Mouse (Mus musculus) heart, embryonic 10.5 days (tissue): ENCODE measurements around the gene Borcs8. TPM values are rescaled to one million over a fixed set of nuclear protein-coding genes. Genes with fewer than 3 reads are reported as not detected.

Experiments
- DNase-seq: peaks from one replicate; pipeline ENCODE4 v3.0.0-alpha.2; 2017; ENCODE audit warnings: low spot score
- H3K27ac ChIP-seq: fragments of 300-500 bp; sonication (generic); 2 replicates; pipeline ENCODE4 v1.5.1; 2016; ENCODE audit warnings: mild to moderate bottlenecking
- H3K27me3 ChIP-seq: fragments of 300-500 bp; sonication (generic); 2 replicates; pipeline ENCODE4 v1.6.1; 2016; ENCODE audit warnings: mild to moderate bottlenecking; ENCODE audit not compliant: poor library complexity, insufficient read depth, severe bottlenecking
- H3K36me3 ChIP-seq: fragments of 300-500 bp; sonication (generic); 2 replicates; pipeline ENCODE4 v1.6.1; 2016; ENCODE audit warnings: mild to moderate bottlenecking, moderate library complexity
- H3K4me1 ChIP-seq: fragments of 300-500 bp; sonication (generic); 2 replicates; pipeline ENCODE4 v1.6.1; 2016; ENCODE audit warnings: mild to moderate bottlenecking
- H3K4me3 ChIP-seq: fragments of 300-500 bp; sonication (generic); 2 replicates; pipeline ENCODE4 v1.5.1; 2016; ENCODE audit warnings: mild to moderate bottlenecking, moderate library complexity
- H3K9me3 ChIP-seq: fragments of 300-500 bp; sonication (generic); 2 replicates; pipeline ENCODE4 v1.6.1; 2016; ENCODE audit warnings: mild to moderate bottlenecking, moderate library complexity
- WGBS: fragments of 180-500 bp; shearing (Covaris S2); methylation state at CpG from one replicate; pipeline ENCODE4 v1.1.7; 2016; 5-methylcytosine and 5-hydroxymethylcytosine counted together
- polyA plus RNA-seq: library from polyadenylated mRNA; unstranded; fragments of >200 nt; fragmentation: Nextera tagmentation; extraction: Ambion mirVana; gene quantifications from 2 replicates; pipeline ENCODE4 v1.2.1, GENCODE M21; 2016

The Borcs8 gene
- polyA plus RNA-seq, 1 experiment from 2014 or later = 43.9 TPM

DNA sequence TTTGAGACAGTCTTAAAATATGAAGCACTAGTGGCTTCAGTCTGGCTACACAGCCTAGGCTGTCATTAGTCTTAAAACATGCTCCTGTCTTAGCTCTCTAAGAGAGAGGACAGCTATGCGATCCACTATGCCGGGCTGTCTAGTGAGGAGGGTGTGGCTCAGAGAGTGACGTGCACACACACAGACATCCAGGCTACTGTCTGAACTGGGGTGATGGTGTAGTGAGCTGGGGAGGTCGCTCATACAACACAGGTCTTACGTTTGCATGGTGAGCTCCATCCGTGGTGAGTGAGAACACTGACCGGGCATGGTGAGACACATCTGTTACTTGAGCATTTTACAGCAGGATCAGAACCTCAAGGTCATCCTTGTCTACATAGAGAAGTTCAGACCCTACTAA lies 31.9 kb downstream of the Borcs8 start:
- Histone ChIP-seq H3K27me3 (peaks cover 24% of the 10 kb centered on the region), H3K4me1 (peaks cover 34% of the 10 kb centered on the region), H3K4me3 (no peak overlapping the region), H3K9me3 (no peaks in the 10 kb centered on the region), H3K36me3 (0 out of 2 replicates have a peak, but pooled peaks cover 2% of the 10 kb centered on the region), H3K27ac (no peak overlapping the region; the same call in 1 of the 2 replicates)
- no peak for DNase-seq
- 86% methylated on average over 7 of the region's 7 CpGs for whole genome bisulfite sequencing

DNA sequence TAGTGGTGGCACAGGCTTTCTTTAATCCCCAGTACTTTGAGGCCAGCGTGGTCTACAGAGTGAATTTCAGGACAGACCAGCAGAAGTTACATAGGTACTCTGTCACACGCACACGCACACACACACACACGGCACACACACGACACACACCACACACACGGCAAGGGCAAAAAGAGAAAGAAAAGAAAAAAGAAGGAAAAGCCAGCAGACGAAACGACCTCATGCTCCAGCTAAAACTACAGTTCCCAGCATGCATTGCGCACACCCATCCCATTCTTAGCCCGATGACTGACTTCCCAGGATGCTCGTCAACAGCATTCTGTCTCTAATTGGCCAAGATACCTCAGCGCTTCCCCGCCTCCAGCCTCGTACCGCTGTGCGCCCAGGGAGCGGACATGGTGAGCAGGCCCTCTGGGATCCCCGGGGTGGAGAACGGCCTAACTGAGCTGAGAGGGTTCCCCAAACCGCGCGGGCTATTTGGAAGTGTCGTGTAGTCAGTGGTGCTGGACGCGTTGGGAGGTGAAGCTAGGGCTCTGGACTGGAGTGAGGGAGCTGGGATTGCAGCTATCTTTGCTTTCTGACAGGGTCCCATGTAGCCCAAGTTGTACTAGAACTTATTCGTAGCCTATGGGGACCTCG lies 32.9 kb downstream of the Borcs8 start, which contains the start of gene Tmem161a:
Gene Tmem161a (plus strand): TSS at position 314 of the 639 bp plus-strand sequence.
- H3K4me1 ChIP-seq = peaks cover 25% of the 10 kb centered on the region
- peaks cover 12% of the 10 kb centered on the region for H3K36me3 ChIP-seq
- peak within 1 kb of the TSS; percentile 82 for H3K4me3 ChIP-seq
- H3K27me3 ChIP-seq = peaks cover 15% of the 10 kb centered on the region
- H3K27ac ChIP-seq = peak within 1 kb of the TSS; percentile 91
- 3% methylated on average over 27 of the region's 27 CpGs for WGBS
- H3K9me3 ChIP-seq = no peaks in the 10 kb centered on the region
- peak; percentile 97 for DNase-seq

- Histone ChIP-seq H3K36me3 (peaks cover 21% of the 10 kb centered on the region), H3K9me3 (no peaks in the 10 kb centered on the region), H3K4me1 (peaks cover 24% of the 10 kb centered on the region), H3K4me3 (peak overlapping the region; percentile 82; the same call in 1 of the 2 replicates), H3K27me3 (peaks cover 3% of the 10 kb centered on the region; the same call in 1 of the 2 replicates), H3K27ac (0 out of 2 replicates have a peak overlapping the region, but pooled peaks have one; percentile 56)
- WGBS = 82% methylated on average over 5 of the region's 5 CpGs
- DNase-seq = no peak
Observed at GRCm38 (mm10) chr8:70173320-70173719, 34.0 kb downstream of the Borcs8 start.

GRCm38 (mm10) chr8:70174079-70174478 lies 34.8 kb downstream of the Borcs8 start:
- WGBS = 55% methylated on average over 7 of the region's 7 CpGs
- peaks cover 29% of the 10 kb centered on the region for H3K36me3 ChIP-seq
- peak overlapping the region; percentile 42 for H3K4me3 ChIP-seq
- peaks cover 24% of the 10 kb centered on the region for H3K4me1 ChIP-seq
- peak overlapping the region; percentile 56; the same call in 1 of the 2 replicates for H3K27ac ChIP-seq
- no peaks in the 10 kb centered on the region for H3K27me3 ChIP-seq
- no peaks in the 10 kb centered on the region for H3K9me3 ChIP-seq
- no peak for DNase-seq

GRCm38 (mm10) chr8:70178231-70178630 lies 38.9 kb downstream of the Borcs8 start:
- WGBS = 91% methylated on average over 2 of the region's 2 CpGs
- H3K36me3 ChIP-seq = peaks cover 61% of the 10 kb centered on the region

GRCm38 (mm10) chr8:70179082-70179481 lies 39.8 kb downstream of the Borcs8 start:
- 94% methylated on average over 4 of the region's 4 CpGs for WGBS
- no peak for DNase-seq
- H3K36me3 ChIP-seq = peaks cover 63% of the 10 kb centered on the region

More at GRCm38 (mm10) chr8:70178231-70178630, 38.9 kb downstream of the Borcs8 start:
- H3K4me1 ChIP-seq = peaks cover 32% of the 10 kb centered on the region
- no peaks in the 10 kb centered on the region for H3K9me3 ChIP-seq
- DNase-seq = no peak
- no peak overlapping the region for H3K4me3 ChIP-seq
- no peak overlapping the region for H3K27ac ChIP-seq
- no peaks in the 10 kb centered on the region for H3K27me3 ChIP-seq

DNA sequence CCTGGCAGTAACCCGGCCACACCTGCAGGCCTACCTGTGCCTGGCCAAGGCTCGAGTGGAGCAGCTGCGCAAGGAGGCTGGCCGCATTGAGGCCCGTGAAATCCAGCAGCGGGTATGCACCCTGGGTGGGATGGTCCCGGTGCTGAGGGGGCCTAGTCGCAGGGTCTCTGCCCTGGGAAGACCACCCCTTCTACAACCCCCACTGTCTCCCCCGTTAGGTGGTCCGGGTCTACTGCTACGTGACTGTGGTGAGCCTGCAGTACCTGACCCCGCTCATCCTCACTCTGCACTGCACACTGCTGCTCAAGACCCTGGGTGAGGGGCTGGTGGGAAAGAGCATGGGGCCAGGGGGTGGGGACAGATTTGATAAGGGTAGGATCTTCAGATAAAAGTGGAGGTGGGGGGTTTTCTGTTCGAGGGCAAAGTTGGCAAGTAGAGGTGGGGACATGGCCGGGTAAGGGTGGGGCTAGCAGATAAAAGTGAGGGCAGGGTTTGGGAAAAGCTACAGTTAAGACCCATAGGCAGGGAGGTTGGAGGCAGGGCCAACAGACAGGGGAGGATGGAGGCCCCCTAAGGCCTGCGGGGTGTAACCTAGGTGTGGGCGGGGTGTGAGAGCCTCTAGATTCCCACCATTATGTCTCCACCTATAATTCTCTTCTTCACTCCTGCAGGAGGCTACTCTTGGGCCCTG lies 42.1 kb downstream of the Borcs8 start:
- no peaks in the 10 kb centered on the region for H3K9me3 ChIP-seq
- H3K4me3 ChIP-seq = no peak overlapping the region
- H3K36me3 ChIP-seq = peaks cover 60% of the 10 kb centered on the region
- 70% methylated on average over 16 of the region's 16 CpGs for WGBS
- H3K27ac ChIP-seq = no peak overlapping the region
- H3K4me1 ChIP-seq = peaks cover 19% of the 10 kb centered on the region
- no peak for DNase-seq
- no peaks in the 10 kb centered on the region; the same call in 1 of the 2 replicates for H3K27me3 ChIP-seq

More at GRCm38 (mm10) chr8:70179082-70179481, 39.8 kb downstream of the Borcs8 start:
- Histone ChIP-seq H3K27me3 (no peaks in the 10 kb centered on the region), H3K9me3 (no peaks in the 10 kb centered on the region), H3K4me1 (peaks cover 25% of the 10 kb centered on the region), H3K4me3 (no peak overlapping the region), H3K27ac (no peak overlapping the region)

GRCm38 (mm10) chr8:70181903-70182252 lies 42.6 kb downstream of the Borcs8 start:
- DNase-seq = no peak
- Histone ChIP-seq H3K4me3 (no peak overlapping the region), H3K4me1 (peaks cover 21% of the 10 kb centered on the region), H3K9me3 (no peaks in the 10 kb centered on the region), H3K27me3 (no peaks in the 10 kb centered on the region; the same call in 1 of the 2 replicates), H3K27ac (no peak overlapping the region), H3K36me3 (peaks cover 59% of the 10 kb centered on the region)
- WGBS = 39% methylated on average over 2 of the region's 2 CpGs

DNA sequence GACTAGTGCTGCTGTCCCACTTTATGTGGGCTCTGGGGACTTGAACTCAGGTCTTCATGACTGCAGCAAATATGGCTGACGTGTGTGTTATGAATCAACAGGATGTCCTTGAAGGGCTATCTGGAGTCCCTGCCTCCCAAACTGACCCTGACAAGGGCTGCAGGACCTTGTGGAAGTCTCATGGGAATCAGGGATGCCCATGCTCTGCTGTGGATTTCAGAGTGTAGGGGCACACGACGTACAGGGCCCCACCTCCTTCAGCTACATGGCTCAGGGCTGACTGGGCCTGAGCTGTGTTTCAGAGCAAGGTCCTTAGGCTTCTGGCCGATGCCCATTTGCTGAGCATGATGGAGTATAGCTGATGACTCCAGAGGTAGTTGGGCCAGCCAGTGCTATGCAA lies 43.9 kb downstream of the Borcs8 start:
- Histone ChIP-seq H3K4me1 (peaks cover 21% of the 10 kb centered on the region), H3K4me3 (no peak overlapping the region), H3K9me3 (no peaks in the 10 kb centered on the region), H3K27me3 (peaks cover under 1% of the 10 kb centered on the region; the same call in 1 of the 2 replicates), H3K36me3 (peaks cover 51% of the 10 kb centered on the region), H3K27ac (no peak overlapping the region)
- WGBS = 84% methylated on average over 4 of the region's 4 CpGs
- DNase-seq = no peak

- Histone ChIP-seq H3K4me1 (peaks cover 16% of the 10 kb centered on the region), H3K27ac (no peak overlapping the region), H3K36me3 (peaks cover 22% of the 10 kb centered on the region; the same call in 1 of the 2 replicates), H3K27me3 (peaks cover 13% of the 10 kb centered on the region), H3K9me3 (no peaks in the 10 kb centered on the region), H3K4me3 (no peak overlapping the region)
- 63% methylated on average over 7 of the region's 7 CpGs for WGBS
- no peak for DNase-seq
Observed at GRCm38 (mm10) chr8:70188707-70189106, 49.4 kb downstream of the Borcs8 start.

- Histone ChIP-seq H3K27ac (no peak overlapping the region), H3K9me3 (no peaks in the 10 kb centered on the region), H3K27me3 (peaks cover 16% of the 10 kb centered on the region; the same call in 1 of the 2 replicates), H3K36me3 (peaks cover 14% of the 10 kb centered on the region; the same call in 1 of the 2 replicates), H3K4me1 (peaks cover 25% of the 10 kb centered on the region), H3K4me3 (no peak overlapping the region)
- no peak for DNase-seq
- 67% methylated on average over 5 of the region's 5 CpGs for WGBS
Observed at GRCm38 (mm10) chr8:70193238-70193637, 53.9 kb downstream of the Borcs8 start.

DNA sequence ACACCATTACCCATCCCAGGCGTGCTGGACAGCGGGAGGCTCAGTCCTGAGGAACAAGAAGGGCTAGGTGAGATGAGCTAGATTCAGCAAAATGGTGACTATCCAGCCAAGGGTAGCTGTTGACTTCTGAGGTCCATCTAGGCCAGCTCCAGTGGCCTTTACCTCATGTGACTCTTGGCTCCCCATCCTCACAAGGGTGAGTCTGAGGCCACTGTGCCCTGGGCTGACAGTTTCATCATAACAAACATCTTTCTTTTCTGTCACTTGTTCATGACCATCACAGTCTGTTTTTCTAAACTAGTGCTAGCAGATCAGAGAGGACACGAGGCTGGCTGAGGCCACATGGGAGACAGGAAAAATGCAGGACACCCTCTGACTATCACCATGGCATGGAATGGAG lies 54.9 kb downstream of the Borcs8 start:
- H3K9me3 ChIP-seq = no peaks in the 10 kb centered on the region
- H3K4me1 ChIP-seq = peaks cover 25% of the 10 kb centered on the region
- peaks cover 9% of the 10 kb centered on the region; the same call in 1 of the 2 replicates for H3K27me3 ChIP-seq
- DNase-seq = no peak
- H3K27ac ChIP-seq = no peak overlapping the region
- H3K4me3 ChIP-seq = no peak overlapping the region
- 82% methylated on average over 3 of the region's 3 CpGs for WGBS
- peaks cover 6% of the 10 kb centered on the region; the same call in 1 of the 2 replicates for H3K36me3 ChIP-seq

DNA sequence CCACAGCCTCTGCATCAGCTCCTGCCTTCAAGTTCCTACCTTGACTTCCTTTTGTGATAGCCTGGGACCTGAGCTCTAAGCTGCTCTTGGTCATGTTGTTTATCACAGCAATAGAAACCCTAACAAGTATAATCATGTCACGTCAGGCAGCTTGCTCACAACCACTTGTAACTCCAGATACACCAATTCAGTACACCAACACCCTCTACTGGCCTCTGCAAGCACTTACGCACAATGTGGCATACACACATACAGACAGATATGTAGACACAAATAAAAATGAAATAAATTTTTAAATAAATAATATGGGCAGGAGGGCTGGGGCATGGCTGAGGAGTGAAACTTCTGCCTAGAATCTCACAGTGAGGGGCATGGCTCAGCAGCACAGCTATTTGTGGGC lies 56.5 kb downstream of the Borcs8 start:
- DNase-seq = no peak
- peaks cover 31% of the 10 kb centered on the region for H3K4me1 ChIP-seq
- H3K4me3 ChIP-seq = no peak overlapping the region
- no peaks in the 10 kb centered on the region for H3K9me3 ChIP-seq
- WGBS = 76% methylated on average over 2 of the region's 2 CpGs
- no peak overlapping the region for H3K27ac ChIP-seq
- peaks cover 8% of the 10 kb centered on the region; the same call in 1 of the 2 replicates for H3K27me3 ChIP-seq
- peaks cover 3% of the 10 kb centered on the region; the same call in 1 of the 2 replicates for H3K36me3 ChIP-seq
